Mouse (Mus musculus): ENCODE results near the gene Ntn1.

DNA sequence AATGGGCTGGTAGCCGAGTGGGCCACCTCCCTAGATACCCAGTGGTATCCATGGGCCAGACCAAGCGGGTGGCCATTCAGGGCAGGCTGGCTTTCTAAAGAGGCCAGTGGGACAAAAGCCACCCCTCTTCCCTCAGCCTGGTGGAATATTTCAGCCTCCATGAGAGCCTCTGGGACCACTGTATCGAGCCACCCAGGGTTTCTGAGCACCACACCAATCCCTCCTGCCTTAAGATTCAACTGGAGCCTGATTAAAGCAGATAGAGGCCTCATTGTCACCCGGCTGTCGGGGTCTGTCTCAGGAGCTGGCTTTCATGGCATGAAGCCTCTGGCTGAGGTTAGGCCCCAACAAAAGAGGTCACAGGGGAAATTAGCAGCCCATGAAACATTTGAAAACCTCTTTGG lies 174.0 kb downstream of the Ntn1 start:
- TF ChIP-seq POLR2A (IDR thresholded peaks at IDR 0.05; ENCODE audit: insufficient read length, low read depth) (no peak), SRF (IDR thresholded peaks at IDR 0.05; ENCODE audit: control insufficient read depth, insufficient read length, low read depth) (no peak), POLR2AphosphoS2 (IDR thresholded peaks at IDR 0.05; ENCODE audit: insufficient read length, low read depth) (no peak), MAX (IDR thresholded peaks at IDR 0.05; ENCODE audit: low read depth) (no peak), MYOD1 (IDR thresholded peaks at IDR 0.05; ENCODE audit: control insufficient read depth in 1 of 3, insufficient read length in 2 of 3, low read depth in 2 of 3) (no peak), TCF12 (IDR thresholded peaks at IDR 0.05; ENCODE audit: insufficient read depth, poor library complexity, severe bottlenecking) (no peak), USF1 (IDR thresholded peaks at IDR 0.05; ENCODE audit: low read depth) (no peak)

Data from myocyte (in vitro differentiated cells).